Mouse (Mus musculus) bone marrow, adult 2 months (tissue): ENCODE data around the gene Vps37b. TPM values are rescaled to one million over a fixed set of nuclear protein-coding genes. Genes with fewer than 3 reads are reported as not detected.

Source experiments
- H3K27ac ChIP-seq: fragments of 200-500 bp; 2 replicates; pipeline ENCODE4 v1.5.1; 2012; ENCODE audit warnings: low read depth, mild to moderate bottlenecking, control low read depth, inconsistent platforms, low read length; ENCODE audit not compliant: control insufficient read depth, poor library complexity, insufficient read depth
- H3K4me1 ChIP-seq: fragments of 200-500 bp; 2 replicates; pipeline ENCODE4 v1.6.1; 2011; ENCODE audit warnings: low read length; ENCODE audit not compliant: control insufficient read depth, insufficient read depth
- H3K4me3 ChIP-seq: fragments of 200-500 bp; replicated peaks from 2 replicates; pipeline ENCODE3; 2011; ENCODE audit warnings: mild to moderate bottlenecking, low read depth, low read length, control low read depth; ENCODE audit not compliant: control insufficient read depth
- CTCF ChIP-seq: fragments of 200-500 bp; IDR thresholded peaks from 2 replicates; pipeline ENCODE4 v1.5.1; 2011; ENCODE audit warnings: low read length, control low read depth; ENCODE audit not compliant: control insufficient read depth, insufficient read depth
- POLR2A ChIP-seq: fragments of 200-500 bp; IDR thresholded peaks from 2 replicates; pipeline ENCODE4 v1.6.1; 2011; ENCODE audit warnings: low read depth, mild to moderate bottlenecking, control low read depth, low read length, borderline replicate concordance; ENCODE audit not compliant: control insufficient read depth
- WGBS: fragments of 180-500 bp; shearing (Covaris S2); methylation state at CpG from one replicate; pipeline ENCODE4 v1.1.7; 2018; 5-methylcytosine and 5-hydroxymethylcytosine counted together
- polyA plus RNA-seq: library from polyadenylated mRNA; stranded (reverse); fragments of >200 nt; gene quantifications from 2 replicates; pipeline ENCODE4 v1.2.4, GENCODE M21; 2011; ENCODE audit warnings: low replicate concordance; ENCODE audit not compliant: missing spikeins, insufficient read depth, insufficient read length

Vps37b gene
- polyA plus RNA-seq, 1 experiment: 26.1 TPM

DNA sequence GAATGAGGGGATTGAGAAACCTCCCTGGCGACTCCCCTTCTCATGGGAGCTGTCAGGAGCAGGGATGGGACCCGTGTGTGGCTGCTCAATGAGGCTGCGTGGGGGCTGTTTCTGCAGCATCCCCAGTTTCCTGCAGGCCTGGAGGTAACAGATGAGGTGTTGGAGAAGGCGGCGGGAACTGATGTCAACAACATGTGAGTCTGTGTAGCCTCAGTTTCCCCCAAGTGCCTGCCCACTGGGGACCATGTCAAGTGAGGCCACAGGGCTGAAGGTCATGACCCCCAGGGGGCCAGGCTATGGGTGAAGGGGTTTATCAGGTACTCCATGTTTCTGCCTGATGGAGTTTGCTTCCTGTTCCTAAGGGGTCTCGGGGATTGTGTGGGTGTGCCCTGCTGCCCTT lies 40.7 kb downstream of the Vps37b start:
- no peaks in the 10 kb centered on the region for H3K4me1 ChIP-seq
- no peak overlapping the region for H3K4me3 ChIP-seq
- TF ChIP-seq CTCF (no peak), POLR2A (no peak)
- WGBS: 84% methylated on average over 6 of the region's 6 CpGs
- no peak overlapping the region for H3K27ac ChIP-seq

DNA sequence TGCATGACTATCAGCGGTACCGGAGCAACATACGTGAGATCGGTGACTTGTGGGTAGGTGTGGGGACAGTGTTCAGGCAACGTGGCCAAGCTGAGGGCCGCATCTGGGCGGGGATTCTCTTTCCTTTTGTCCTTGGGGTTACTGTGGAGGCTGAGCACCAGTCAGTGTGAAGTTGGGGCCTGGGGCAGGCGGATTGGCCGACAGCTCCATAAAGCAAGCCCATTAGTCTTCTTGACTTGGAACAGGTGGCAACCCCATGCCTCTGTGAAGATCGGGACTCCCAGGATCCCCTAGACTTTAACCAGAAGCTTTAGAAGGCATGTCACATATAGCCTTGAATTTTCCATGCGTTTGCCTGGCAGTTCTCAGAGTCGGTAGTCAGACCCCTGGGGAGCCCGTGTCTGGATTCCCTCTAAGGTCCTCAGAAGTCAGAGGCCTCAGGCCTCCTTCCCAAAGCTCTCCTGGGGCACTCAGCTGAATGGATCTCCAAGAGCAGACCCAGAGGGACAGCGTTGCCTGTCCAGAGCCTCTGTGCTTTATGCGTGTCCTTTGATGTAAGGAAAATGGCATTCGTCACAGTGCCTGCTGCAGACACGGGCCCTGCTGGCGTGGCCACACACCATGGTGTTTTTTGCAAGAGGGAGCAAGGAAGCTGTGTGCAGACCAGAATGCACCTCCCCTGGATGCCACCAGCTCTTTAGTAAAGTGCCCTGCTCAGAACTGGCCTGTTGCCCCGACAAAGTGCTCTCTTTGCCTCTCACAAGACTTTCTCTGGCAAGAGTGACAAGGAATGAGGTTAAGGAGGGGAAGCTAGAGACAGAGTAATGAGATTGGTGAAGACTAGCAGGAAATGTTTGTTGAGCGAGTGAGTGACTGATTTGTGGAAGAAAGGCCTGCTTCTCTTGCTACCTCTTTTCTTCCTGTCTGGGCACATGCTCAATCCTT lies 41.9 kb downstream of the Vps37b start:
- Histone ChIP-seq H3K4me1 (no peaks in the 10 kb centered on the region; the same call in 1 of the 2 replicates), H3K27ac (no peak overlapping the region), H3K4me3 (no peak overlapping the region)
- TF ChIP-seq POLR2A (no peak), CTCF (no peak)
- WGBS: 80% methylated on average over 20 of the region's 20 CpGs

- TF ChIP-seq POLR2A (no peak), CTCF (no peak)
- H3K4me3 ChIP-seq: no peak overlapping the region
- no peaks in the 10 kb centered on the region; the same call in 1 of the 2 replicates for H3K4me1 ChIP-seq
- WGBS: 85% methylated on average over 4 of the region's 4 CpGs
- H3K27ac ChIP-seq: no peak overlapping the region
These were observed 44.6 kb downstream of the Vps37b start for GRCm38 (mm10) chr5:123987511-123987910.

- no peak overlapping the region for H3K27ac ChIP-seq
- H3K4me1 ChIP-seq: no peaks in the 10 kb centered on the region; the same call in 1 of the 2 replicates
- WGBS: 74% methylated on average over 2 of the region's 2 CpGs
- no peak for TF ChIP-seq POLR2A
- no peak for TF ChIP-seq CTCF
- no peak overlapping the region for H3K4me3 ChIP-seq
These were observed 45.1 kb downstream of the Vps37b start for GRCm38 (mm10) chr5:123986925-123987324.

- WGBS: 90% methylated on average over 9 of the region's 9 CpGs
- TF ChIP-seq CTCF (no peak), POLR2A (no peak)
- Histone ChIP-seq H3K27ac (no peak overlapping the region), H3K4me1 (peaks cover 7% of the 10 kb centered on the region), H3K4me3 (no peak overlapping the region)
These were observed 46.6 kb downstream of the Vps37b start for GRCm38 (mm10) chr5:123985434-123985833.

- Histone ChIP-seq H3K4me3 (no peak overlapping the region), H3K4me1 (peaks cover 10% of the 10 kb centered on the region), H3K27ac (no peak overlapping the region)
- 87% methylated on average over 11 of the region's 11 CpGs for WGBS
- TF ChIP-seq CTCF (no peak), POLR2A (no peak)
These were observed 49.2 kb downstream of the Vps37b start for GRCm38 (mm10) chr5:123982838-123983237.

DNA sequence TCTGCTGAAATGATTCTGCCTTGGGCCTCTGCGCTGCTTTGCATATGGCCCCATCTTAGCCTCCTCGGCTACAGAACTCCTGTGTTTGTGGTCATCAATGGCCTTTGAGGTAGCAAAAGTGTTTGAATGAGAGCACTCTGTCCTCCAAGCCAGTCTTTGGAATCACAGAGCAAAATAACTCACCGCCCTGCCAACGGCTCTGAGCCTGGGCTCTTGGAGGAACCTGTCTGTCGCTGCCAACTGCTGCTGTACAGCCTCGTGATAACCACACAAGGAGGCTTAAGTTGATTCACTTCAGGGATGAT lies 50.9 kb downstream of the Vps37b start:
- no peak for TF ChIP-seq CTCF
- TF ChIP-seq POLR2A: no peak
- no peak overlapping the region for H3K4me3 ChIP-seq
- 23% methylated on average over 6 of the region's 6 CpGs for WGBS
- H3K27ac ChIP-seq: no peak overlapping the region
- peaks cover 10% of the 10 kb centered on the region for H3K4me1 ChIP-seq

DNA sequence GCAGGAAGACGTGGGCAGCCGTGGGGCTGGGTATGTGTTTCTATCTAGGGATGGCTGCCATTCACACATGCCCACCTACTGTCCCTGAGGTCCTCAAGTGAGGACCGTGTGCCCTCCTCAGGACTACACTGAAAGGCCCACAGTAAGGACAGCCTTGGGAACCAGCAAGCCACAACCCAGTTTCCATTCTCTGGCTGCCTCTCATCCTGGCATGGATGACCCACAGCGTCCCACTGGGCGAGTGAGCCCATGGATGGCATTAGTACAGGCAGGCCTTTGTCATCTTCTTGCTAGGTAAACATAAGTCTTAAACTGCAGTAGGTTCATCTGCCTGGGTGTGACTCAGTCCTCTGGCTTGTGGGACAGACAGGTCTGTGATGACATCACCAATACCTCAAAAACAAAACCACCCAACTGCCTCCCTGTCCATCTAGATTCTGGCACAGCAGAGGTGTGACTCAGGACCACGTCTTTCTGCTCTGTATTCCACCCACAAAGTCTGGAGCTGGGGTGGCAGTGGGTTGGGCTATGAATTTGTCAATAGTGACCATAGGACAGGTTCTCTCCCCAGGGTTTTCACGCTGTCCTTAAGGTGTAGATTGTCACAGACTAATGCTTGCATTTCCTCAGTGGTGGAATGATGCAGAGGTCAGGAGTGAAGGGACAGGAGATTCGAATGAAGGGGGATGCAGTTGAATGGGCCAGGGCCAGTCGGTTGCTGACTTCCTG lies 51.4 kb downstream of the Vps37b start:
- no peak for TF ChIP-seq POLR2A
- no peak for TF ChIP-seq CTCF
- peaks cover 12% of the 10 kb centered on the region for H3K4me1 ChIP-seq
- H3K4me3 ChIP-seq: no peak overlapping the region
- no peak overlapping the region for H3K27ac ChIP-seq
- 49% methylated on average over 9 of the region's 9 CpGs for WGBS
